Mouse (Mus musculus): Measurements from ENCODE around the gene Brinp2.

Brinp2 gene

DNA sequence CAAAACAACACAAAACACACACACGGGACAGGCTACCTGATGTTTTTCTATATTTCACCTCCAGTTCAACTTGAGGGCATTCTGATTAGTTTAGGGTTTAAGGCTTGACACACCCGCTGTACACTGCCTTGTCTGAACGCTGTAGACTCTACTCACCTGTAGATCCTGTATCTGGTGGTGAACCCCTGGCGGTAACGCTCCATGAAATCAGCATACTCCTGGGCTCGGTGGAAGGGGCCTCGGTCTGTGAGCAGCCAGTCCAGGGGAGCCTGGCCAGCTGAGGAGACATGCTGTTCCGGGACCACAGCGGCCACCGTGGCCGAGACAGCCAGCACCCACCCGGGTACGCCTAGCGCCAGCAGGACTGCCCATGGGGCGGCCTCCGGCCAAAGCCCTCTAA is 60.9 kb downstream of the Brinp2 start:
- DNase-seq (ENCODE audit: low read depth, low spot score): no peak

DNA sequence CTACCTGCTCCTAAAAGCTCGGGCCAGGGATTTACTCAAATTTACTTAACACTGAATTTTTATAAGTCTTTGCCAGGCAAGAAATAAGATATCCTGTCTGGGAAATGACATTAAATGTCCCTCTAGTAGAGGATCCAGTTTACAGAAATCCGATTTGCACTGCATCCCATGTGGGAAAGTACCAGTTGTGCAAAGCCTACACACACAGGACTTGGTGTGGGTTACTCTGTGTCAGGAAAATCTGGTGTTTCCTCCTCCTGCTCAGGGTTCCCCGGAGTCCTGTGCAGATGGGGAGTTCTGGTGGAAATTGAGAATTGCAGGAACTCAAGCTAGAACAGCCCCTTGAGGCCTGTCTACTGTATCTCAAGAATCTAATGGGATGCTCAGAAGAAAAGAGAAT is 70.9 kb downstream of the Brinp2 start:
- no peak for DNase-seq (ENCODE audit: low read depth, low spot score)

- DNase-seq (ENCODE audit: low read depth, low spot score): no peak
Measured at GRCm38 (mm10) chr1:158283869-158284268, 72.3 kb downstream of the Brinp2 start.

- no peak for DNase-seq (ENCODE audit: low read depth, low spot score)
Measured at GRCm38 (mm10) chr1:158272058-158272457, 84.1 kb downstream of the Brinp2 start.

GRCm38 (mm10) chr1:158267020-158267571 is 89.0 kb downstream of the Brinp2 start:
- peak; percentile 31 for DNase-seq (ENCODE audit: low read depth, low spot score)

- DNase-seq (ENCODE audit: low read depth, low spot score): no peak
Measured at GRCm38 (mm10) chr1:158266293-158267019, 89.7 kb downstream of the Brinp2 start.

DNA sequence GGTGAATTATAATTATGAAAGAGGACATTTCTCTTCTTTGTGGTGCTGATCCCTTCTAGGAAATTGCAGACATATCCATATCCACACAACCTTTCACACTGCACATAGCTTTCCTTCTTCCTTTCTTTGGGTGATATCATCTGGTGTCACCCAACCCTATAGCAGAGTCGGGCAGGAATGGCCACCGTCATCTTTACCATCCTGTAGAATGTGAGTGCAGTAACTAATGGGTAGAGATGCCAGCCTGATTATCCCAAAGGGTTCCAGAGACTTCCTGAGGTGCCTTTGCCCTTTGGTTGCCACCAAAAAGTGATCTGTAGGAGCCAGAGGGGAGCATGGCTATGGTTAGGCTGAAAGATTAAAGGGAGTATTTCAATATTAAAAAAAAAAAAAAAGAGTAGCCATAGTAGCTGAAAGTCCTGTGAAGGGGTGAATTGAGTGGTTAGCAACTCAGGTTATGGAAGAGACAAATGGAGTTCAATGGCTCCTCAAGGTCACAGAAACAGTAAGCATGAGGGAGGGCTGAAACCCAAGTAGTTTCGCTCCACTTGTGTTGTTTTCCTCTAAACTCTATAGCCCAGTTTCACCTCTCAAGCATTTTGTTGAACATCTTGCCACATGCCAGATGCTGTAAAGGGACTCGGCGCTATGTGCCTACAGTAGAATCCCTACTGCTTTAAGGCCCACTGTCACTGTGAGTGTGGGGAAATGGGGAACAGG is 96.5 kb downstream of the Brinp2 start:
- no peak for DNase-seq (ENCODE audit: low read depth, low spot score)

GRCm38 (mm10) chr1:158258685-158259292 is 97.3 kb downstream of the Brinp2 start:
- DNase-seq (ENCODE audit: low read depth, low spot score): no peak

GRCm38 (mm10) chr1:158255912-158256680 is 100.0 kb downstream of the Brinp2 start:
- DNase-seq (ENCODE audit: low read depth, low spot score): peak; percentile 4

DNA sequence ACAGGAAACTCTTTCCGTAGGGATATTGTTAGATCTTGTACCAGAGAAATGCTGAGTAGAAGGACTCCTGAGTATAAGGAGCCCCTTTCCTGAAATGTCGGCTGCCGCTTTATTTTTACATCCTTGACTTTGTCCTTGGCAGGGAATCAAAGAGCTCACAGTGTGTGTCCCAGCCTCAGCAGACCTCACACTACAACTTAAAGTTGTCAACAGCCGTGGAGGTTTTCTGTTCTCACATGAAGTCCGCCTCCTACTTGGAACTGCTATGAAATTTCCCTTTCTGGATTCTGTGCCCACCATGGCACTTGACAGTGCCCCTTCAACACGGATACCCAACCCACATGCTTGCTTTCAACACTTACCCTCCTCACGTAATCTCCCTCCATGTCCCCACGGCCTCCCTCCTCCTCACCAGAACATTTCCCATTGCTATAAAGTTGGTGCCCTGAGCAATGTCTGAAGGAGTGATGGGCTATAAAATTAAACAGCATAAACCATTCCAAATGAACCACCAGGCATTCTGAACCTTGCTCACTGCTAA is 103.4 kb downstream of the Brinp2 start:
- no peak for DNase-seq (ENCODE audit: low read depth, low spot score)

DNA sequence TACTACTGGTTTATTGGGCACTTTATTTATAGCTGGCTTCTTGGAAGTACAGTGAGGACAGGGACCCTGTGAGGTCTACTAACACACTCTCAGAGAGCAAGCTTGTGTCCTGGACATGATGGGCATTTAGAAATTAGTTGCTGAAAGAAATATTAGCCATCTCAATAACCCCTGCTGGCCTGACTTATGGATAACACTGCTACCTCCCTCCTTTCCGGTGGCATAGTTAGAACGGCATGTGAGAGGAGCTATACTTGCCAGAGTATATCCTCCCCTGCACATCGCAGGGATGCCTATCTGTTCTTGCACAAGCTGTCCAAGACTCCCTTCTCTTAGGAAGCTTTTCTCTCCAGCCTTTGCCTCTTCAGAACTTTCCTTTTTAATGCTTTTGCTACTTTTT is 107.9 kb downstream of the Brinp2 start:
- no peak for DNase-seq (ENCODE audit: low read depth, low spot score)

GRCm38 (mm10) chr1:158246476-158247153 is 109.5 kb downstream of the Brinp2 start:
- no peak for DNase-seq (ENCODE audit: low read depth, low spot score)

DNA sequence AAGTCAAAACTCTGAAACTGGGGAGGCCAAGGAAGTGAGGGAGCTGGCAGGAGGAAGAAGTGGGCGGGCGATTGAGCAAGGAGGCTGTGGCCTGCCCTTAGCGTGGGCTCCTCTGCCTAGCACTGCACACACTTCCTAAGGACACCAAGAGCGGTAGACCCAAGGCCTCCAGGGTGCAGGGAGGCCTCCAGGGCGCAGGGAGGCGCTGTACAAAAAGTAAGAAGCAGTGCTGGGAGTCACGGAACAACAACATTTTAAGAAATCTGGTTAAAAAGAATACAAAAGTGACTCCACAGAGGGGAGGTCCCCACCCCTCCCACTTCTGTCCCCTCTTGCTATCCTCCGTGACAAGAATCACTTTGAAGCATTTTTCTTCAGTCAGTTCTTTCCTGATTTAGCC is 110.6 kb downstream of the Brinp2 start:
- DNase-seq (ENCODE audit: low read depth, low spot score): no peak

GRCm38 (mm10) chr1:158244016-158244415 is 112.1 kb downstream of the Brinp2 start:
- DNase-seq (ENCODE audit: low read depth, low spot score): no peak

DNA sequence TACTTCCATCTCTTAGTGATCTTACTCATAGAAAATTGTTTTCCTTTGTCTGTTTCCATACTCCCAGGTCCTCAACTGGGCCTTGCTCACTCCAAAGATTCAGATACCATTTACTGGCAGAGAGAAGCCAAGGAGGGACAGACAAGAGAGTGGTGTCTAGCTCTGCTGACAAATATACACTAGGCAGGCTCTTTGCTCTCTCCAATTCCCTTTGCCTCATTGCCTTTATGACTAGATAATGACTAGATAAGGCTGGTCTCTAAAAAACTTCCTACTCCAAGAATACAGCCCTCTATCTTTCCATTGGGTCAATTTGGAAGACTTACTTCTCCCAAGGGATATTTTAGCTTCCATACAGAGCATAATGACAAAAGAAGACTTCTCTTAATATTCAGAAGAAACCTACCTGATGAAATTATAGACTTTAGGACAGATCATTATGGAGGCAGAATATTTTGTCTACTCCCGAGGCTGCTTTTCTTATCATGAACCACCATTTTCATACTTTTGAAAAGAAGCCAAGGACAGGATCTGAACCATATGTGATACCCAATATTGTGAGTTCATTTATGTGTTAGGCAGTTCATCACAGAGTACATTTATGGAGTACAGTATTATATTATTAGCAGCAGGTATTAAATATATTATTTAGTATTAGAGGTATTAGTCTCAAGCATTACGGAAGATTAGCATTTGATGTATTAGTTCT is 114.1 kb downstream of the Brinp2 start:
- DNase-seq (ENCODE audit: low read depth, low spot score): no peak

DNA sequence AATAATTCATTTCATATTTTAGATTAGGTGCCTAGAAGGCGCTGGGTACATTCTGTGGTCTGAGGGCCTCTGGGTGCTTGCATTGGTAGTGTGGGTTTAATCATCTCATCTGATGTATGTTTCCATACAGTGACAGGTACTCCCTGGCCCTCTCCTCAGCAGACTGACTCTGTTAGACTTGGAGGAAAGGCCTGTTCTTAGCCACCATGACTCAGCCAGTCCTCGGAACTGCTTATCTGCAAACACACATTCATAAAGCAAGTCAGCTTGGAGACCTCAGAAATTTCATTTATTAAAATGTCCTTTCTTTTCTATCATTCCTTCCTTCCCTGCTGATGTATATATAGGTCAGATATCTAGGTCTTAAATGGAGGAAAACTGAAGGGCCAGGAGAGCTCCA is 116.3 kb downstream of the Brinp2 start:
- DNase-seq (ENCODE audit: low read depth, low spot score): no peak

GRCm38 (mm10) chr1:158238722-158239121 is 117.4 kb downstream of the Brinp2 start:
- DNase-seq (ENCODE audit: low read depth, low spot score): no peak

- DNase-seq (ENCODE audit: low read depth, low spot score): no peak
Measured at GRCm38 (mm10) chr1:158228687-158229224, 127.4 kb downstream of the Brinp2 start.

- no peak for DNase-seq (ENCODE audit: low read depth, low spot score)
Measured at GRCm38 (mm10) chr1:158227239-158227638, 128.9 kb downstream of the Brinp2 start.

GRCm38 (mm10) chr1:158226689-158227088 is 129.4 kb downstream of the Brinp2 start:
- DNase-seq (ENCODE audit: low read depth, low spot score): no peak
